Mouse (Mus musculus): ENCODE data around the gene Csdc2.

GRCm38 (mm10) chr15:81939157-81939715 is 2.7 kb downstream of the Csdc2 start:
- TF ChIP-seq CTCF (conservative IDR thresholded peaks at IDR 0.05; ENCODE audit: insufficient read depth, insufficient read length, low read depth, low read length) (no peak), POLR2A (IDR thresholded peaks at IDR 0.05; ENCODE audit: low read depth, low read length) (no peak)
